Mouse (Mus musculus): ENCODE measurements around the gene Kcnb1.
"Not testable (repeated sequence)": the region's sequence is repeated elsewhere in the genome, so short reads cannot be mapped to it uniquely, and the experiment has no call there.

Gene Kcnb1

GRCm38 (mm10) chr2:167205918-167206629 lies 16.1 kb upstream of the Kcnb1 start:
- in situ Hi-C loops (cut with MboI), result no loop called here

GRCm38 (mm10) chr2:167204686-167205085 lies 14.7 kb upstream of the Kcnb1 start:
- in situ Hi-C loops (cut with MboI), result not testable (repeated sequence)

- in situ Hi-C loops (cut with MboI), result no loop called here
Observed at GRCm38 (mm10) chr2:167203505-167204166, 13.7 kb upstream of the Kcnb1 start.

GRCm38 (mm10) chr2:167201463-167202291 lies 11.7 kb upstream of the Kcnb1 start:
- in situ Hi-C loops (cut with MboI), result no loop called here

GRCm38 (mm10) chr2:167198660-167199427 lies 8.9 kb upstream of the Kcnb1 start:
- in situ Hi-C loops (cut with MboI), result no loop called here

GRCm38 (mm10) chr2:167193361-167193760 lies 3.4 kb upstream of the Kcnb1 start:
- in situ Hi-C loops (cut with MboI), result no loop called here

GRCm38 (mm10) chr2:167189291-167190075 lies 472 bp downstream of the Kcnb1 start:
- in situ Hi-C loops (cut with MboI), result no loop called here

GRCm38 (mm10) chr2:167188315-167189207 lies 1.4 kb downstream of the Kcnb1 start:
- in situ Hi-C loops (cut with MboI), result no loop called here

GRCm38 (mm10) chr2:167187119-167187518 lies 2.8 kb downstream of the Kcnb1 start:
- in situ Hi-C loops (cut with MboI), result no loop called here

- in situ Hi-C loops (cut with MboI), result no loop called here
Observed at GRCm38 (mm10) chr2:167186544-167186943, 3.4 kb downstream of the Kcnb1 start.

GRCm38 (mm10) chr2:167186003-167186402 lies 4.0 kb downstream of the Kcnb1 start:
- in situ Hi-C loops (cut with MboI), result no loop called here

- in situ Hi-C loops (cut with MboI), result no loop called here
Observed at GRCm38 (mm10) chr2:167185432-167185831, 4.5 kb downstream of the Kcnb1 start.

- in situ Hi-C loops (cut with MboI), result no loop called here
Observed at GRCm38 (mm10) chr2:167181662-167182389, 8.1 kb downstream of the Kcnb1 start.

GRCm38 (mm10) chr2:167181096-167181495 lies 8.9 kb downstream of the Kcnb1 start:
- in situ Hi-C loops (cut with MboI), result no loop called here

GRCm38 (mm10) chr2:167179301-167179700 lies 10.7 kb downstream of the Kcnb1 start:
- in situ Hi-C loops (cut with MboI), result no loop called here

GRCm38 (mm10) chr2:167177231-167177641 lies 12.7 kb downstream of the Kcnb1 start:
- in situ Hi-C loops (cut with MboI), result no loop called here

GRCm38 (mm10) chr2:167175284-167175683 lies 14.7 kb downstream of the Kcnb1 start:
- in situ Hi-C loops (cut with MboI), result no loop called here

GRCm38 (mm10) chr2:167173051-167173875 lies 16.7 kb downstream of the Kcnb1 start:
- in situ Hi-C loops (cut with MboI), result no loop called here

All from mature B cell (primary cell).